Mouse (Mus musculus): ENCODE measurements around the gene Tpx2.

The Tpx2 gene

DNA sequence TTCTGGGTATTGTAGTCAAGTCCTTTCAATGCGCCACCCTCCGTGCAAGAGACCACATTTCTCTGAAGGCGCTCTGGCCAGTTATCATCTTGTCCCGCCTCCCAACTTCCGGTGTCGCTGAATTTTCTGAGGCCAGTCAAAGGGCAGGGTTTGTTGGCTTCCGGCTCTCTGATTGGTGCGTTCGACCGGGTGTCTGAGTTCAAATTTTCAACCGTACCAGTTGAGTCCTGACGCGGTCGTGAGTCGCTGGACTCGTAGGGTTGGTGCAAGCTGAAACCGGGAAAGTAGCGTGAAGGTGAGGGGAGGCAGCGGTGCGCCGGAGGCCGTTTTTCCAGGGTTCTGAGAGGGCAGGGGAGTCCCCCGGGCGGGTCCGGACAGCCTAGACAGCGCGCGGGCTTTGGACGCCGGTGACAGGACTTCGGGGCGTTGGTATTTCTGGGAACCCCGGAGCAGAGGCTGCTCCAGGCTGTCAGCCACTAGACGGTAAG lies at the start of gene Tpx2:
Gene Tpx2 (plus strand): TSS at position 150 of the 488 bp plus-strand sequence.
- DNase-seq, result peak; percentile 97

DNA sequence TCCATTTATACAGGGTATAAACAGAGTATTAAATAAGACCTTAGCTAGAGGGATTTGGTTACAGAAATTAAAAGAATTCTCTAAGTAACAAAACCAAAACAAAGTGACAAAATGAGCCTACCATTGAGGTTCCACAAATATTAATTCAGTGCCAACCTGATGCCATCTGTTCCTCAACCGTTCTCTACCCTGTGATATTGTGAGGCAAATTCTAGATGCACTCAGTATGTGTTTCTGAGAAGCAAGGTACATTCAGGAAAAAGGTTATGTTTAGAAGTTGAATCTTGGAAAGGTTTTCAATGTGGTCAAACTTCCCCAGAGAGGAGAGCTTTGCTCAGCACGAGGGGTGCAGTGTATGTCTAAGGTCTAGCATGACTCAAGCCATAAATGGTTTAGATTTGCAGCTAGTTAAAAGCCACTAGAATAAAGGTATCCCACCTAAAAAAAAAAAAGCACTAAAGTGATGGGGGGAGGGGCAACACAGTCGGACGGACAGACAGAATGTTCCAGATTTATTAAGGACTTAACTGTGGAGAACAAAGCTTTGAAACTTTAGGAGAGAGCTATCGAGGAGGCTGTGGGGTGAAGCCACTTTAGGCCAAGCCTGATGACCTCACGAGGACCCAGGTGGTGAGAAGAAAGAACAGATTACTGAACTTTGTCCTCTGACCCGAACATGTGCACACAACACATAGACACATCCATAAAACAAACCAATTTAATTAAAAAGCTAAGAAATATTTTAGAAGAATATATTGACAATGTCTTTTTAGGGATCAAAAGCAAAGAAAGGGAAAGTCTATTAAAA lies 47.6 kb upstream of the Tpx2 start:
- no peak for DNase-seq

DNA sequence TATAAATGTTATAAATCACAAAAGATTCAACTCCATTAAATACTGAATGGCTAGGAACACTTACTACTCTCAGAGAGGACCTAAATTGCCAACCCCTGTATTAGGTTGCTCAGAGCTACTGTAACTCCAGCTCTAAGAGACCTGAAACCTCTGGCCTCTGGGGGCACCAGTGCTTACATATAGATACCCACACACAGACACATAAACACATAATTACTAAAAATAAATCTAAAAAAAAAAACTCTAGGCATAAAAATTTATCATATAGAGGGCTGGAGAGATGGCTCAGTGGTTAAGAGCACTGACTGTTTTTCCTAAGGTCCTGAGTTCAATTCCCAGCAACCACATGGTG lies 47.0 kb upstream of the Tpx2 start:
- DNase-seq, result no peak

DNA sequence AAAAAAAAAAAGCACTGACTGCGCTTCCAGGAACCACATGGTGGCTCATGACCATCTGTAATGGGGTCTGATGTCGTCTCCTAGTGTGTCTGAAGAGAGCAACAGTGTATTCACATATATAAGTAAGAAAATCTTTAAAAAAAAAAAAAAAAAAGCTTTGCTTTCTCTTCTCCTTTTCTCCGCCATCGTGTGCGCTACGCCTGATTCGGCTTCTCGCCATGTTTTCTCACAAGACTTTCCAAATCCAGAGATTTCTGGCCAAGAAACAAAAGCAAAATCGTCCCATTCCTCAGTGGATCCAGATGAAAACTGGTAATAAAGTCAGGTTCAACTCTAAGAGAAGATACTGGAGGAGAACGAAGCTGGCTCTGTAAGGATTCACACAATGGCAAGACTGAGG lies 45.5 kb upstream of the Tpx2 start:
- no peak for DNase-seq

DNA sequence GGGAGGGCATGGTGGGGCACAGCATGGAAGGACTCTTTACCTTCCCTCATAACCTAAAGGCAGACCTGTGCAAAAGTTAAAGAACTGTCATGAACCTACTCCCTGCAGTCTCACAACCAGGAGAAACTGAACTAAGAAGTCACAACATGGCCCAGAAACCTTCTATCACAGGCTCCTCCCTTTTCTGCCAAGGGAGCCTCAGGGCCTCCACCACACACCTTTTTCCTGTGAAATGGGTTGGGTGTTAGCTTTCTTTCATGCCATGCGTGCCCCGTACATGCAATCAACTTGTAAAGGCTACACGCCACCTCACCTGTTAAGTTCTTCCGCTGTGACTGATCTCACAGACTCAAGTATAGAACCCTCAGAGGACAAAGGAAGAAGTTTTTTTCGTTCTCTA lies 44.7 kb upstream of the Tpx2 start:
- no peak for DNase-seq

DNA sequence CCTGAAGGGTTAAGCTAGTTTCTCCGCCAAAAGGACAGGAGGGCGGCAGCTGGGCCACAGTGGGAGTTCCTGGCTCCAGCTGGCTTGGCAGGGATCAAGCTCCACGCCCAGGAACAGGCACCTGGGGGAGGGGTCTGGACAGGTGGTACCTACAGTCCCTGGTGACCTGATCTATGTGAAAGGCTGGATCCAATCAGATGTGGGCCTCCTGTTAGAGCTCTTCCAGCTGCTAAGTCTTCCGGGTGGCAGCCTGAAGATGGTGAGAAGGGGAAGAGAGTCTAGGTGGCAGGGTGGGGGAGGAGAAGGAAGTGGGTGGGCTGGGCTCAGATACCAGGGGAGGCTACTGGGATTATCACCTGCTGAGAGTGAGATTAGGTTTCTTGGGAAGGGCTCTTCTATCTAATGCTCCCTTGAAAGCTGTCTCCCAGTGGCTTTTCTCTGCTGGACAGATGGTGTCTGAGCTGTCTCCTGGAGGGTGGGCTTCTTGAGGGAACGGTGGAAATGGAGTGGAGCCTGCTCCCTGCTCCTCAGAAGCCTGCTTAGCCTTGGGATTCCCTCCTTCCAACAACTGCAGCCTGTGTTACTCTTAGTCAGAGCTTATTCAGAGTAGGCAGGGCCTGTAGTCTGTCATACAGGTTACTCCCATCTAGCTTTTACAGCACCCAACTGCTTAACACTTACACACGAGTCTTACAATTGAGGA lies 43.2 kb upstream of the Tpx2 start:
- peak; percentile 63 for DNase-seq

DNA sequence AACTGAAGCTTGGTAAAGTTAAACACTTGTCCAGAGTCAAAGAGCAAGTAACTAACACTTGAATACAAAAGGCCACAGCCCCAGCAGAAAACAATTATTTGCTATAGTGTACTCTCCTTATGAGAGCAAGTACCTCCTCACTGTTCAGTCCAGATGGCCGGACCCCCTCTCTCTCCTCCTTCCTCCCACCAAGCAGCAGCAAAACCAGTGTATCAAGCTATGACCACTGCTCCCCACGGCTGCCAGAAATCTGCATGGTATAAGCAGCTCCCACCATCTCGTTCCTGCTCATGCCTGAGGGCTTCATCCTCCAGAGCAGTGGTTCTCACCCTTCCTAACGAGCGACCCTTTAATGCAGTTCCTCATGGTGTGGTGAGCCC lies 42.7 kb upstream of the Tpx2 start:
- DNase-seq, result no peak

DNA sequence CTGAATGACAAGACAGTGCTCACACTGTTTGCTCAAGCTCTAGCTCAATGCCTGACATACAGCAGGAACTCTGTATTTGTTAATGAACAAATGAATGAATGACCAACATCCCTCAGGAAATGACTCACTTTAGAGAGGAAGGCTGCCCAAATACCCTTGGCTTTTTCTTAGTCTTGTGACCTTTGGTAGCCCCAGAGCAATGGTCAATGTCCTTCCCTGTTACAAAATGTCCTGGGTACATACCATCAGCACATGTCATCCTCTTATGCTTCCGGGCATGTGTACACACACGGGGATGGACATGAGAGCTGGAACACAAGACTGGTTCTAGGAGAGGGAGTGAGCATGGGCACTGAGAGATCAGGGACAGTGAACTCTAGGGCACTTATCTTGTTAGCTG lies 41.7 kb upstream of the Tpx2 start:
- DNase-seq, result no peak

DNA sequence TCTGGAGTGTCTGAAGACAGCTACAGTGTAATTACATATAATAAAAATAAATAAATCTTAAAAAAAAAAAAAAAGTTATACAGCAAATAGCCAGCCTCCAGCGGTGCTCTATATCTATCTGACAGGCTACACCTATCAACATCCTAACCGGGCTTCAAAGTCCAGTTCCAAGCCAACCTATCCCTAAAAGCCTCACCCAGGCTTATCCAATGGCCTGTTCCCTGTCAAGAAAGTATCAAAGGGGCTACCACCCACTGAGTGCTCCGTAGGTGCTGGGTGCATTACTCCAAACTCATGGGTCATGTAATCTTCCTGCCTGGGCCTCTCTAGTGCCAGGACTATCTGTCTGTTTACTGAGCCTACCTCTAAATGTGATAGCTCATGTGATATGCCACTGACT lies 39.6 kb upstream of the Tpx2 start:
- DNase-seq, result no peak

DNA sequence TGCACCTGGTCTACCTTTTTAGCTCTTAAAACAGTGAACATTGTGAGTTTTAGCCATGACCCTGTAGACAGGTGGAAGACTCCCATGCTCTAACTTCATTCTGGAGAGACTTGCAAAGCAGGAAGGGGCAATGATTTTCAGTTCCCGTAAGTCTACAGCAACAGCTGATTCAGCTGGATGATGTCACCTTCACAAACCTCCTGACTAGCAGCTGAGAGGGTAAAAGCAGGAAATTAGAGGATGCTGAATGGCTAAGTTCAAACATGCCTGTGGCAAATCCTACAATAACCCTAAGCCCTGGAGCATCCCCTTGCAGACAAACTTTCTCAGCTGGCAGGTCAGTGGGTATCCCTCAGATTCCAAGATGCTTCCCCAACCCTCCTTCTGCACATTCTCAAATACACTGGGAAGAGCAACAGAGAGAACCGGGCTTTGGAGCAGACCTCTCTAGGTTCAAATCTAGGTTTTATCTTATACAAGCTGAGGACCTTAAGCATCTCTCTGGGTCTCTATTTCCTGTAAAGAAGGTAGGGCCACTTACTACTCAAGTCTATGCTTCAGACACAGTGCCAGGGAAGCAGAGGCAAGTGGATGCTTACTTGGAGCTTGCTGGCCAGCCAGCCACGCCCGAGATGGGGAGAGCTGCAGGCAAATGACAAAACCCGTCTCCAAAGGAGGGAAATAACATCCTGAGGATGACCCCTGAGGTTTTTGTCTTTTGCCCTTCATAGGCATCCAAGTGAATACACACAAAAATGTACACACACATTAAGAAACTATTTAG lies 37.4 kb upstream of the Tpx2 start:
- peak; percentile 24 for DNase-seq

DNA sequence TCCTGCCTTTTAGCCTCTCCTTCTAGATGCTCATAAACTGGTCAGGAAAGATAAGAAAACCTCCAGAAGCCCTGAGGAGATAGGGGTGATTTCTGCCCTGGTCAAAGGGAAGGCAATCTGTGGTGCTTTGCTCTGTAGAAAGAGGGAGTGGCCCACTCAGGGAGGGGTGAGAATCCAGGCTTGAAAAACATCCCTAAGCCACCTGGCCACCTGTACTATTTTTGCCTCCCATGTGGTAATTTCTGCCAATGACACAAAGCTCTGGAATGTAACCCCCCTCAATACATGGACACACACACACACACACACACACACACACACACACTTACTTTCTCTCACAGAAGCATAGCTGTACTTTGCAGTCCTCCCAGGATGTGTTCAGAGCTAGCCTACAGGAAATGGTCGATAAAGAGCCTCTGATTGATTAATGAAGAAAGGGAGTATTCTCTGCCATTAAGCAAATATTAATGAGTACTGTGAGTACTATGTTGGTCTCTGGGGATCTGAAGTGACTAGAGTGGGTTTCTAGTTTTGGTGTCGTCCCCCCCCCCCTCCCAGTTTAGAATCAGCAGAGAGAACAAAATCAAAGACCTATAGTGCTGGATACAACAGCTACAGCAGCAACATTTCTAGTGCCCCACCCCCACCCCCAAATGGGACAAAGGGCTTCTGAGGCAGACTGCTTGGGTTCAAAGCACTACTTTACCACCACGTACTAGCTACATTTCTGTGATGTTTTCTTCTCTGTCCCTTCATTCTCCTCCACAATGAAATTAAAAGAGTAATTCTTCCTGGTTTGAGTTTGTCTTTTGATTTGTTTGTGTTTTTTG lies 36.2 kb upstream of the Tpx2 start:
- DNase-seq, result no peak

DNA sequence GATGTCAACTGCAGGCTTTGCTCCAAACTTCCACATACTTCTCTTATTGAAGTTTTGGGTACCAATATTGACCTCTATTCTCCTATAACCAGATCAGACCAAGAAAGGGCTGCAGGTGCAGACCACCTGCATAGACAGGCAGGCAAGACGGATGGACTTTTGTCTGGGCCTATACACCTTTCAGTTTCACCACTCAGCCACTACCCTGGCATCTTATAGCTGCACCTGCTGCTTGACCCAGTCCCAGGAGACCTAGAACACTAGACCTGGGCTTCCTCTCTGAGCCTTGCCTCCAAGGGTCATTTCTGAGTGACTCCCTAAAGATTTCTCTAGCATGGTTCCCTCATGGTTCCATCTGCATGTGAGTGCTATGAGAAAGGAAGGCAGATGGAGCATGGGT lies 34.5 kb upstream of the Tpx2 start:
- DNase-seq, result peak; percentile 25

DNA sequence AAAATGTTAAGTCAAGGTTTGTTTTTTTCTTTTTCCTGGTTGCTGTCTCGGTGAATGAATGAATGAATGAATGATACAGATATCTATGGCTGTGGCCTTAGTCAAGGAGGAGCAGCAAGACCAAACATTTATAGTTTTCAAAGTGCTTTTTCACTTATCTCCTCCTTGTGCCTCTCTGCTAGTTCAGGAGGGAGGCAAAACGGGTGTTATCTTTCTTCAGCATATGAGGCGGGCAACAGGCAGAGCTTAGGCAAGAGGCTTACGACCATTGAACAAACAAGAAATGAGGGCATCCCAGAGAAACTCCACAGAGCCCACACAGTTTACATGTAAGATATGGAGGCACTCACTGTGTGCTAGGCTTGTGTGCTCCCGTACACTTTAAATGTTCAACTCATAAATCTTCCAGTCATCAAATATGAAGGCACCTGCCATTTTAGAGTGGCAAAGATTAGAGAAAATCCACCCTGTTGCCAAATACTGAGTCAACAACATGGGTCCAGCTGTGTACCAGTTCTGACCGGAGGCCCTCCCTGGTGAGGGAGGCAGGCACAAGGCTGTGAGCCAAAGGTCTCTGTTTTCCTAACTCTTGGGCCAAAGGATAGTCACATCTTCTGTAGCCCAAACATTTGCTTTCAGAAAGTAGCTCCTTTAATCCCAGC lies 33.4 kb upstream of the Tpx2 start:
- peak; percentile 16 for DNase-seq

DNA sequence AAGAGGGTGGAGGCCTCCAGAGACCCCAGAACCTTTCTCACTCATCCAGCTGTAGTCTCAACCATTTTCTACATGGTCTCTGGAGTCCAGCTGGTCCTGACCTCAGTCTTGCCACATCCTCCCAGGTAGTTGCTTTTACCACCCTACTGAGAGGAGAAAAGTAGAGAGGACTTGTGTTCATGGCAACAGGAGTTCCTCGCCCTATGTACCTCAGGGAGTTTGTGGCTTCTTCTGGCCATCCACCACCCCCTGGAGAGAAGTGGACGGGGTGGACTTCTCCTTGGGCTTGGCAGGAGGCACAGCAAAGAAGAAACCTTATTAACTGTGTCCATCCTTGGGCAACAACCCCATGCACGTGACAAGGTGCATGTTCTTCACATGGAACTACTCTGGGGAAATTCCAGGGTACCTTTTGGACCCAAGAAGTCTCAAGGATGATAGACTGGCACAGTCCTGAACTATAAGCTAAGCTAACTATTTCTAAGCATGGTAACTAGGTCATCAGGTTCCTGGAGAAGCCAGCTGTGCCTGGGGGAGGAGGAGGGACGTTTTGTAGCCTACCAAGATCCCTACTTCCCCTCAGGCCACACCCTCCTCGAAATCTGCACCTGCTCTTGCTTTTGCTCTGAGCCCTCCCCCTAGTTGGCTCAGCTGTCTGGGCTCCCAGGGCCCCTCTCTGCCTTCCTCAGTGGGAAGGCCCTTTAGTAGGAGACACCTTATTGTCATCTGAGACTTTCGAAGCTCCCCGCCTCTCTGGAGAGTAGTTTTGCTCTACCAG lies 31.7 kb upstream of the Tpx2 start:
- peak; percentile 83 for DNase-seq

DNA sequence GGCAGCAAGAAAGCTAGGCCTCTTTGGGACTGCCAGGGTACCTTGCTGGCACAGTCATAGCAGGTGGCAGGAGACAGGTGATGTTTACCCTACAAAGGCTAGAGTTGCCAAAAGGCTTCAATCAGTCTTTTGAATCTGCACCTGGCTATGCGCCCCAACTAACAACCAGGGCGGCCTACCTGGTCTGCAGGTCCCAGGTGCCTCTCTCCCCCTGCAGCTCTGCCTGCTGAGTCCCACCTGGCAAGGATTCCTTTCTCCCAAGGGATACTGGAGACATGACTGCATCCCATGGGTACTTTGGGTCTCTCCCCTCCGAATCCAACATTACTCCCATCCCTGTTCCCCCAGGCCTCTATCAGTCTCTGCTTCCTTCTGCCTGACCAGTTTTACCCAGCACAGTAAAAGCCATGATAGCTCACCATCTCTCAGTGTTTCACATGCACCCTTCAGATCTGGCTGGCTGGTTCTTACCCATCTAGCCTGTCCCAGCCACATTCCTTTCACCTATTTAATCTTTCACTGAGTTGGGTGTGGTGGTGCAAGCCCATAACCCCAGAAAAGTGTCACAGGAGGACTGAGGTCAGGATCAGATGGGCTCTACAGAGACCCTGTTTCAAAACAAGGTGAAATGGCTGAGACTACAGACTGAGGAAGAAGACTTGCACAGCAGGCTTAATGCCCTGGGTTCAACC lies 31.0 kb upstream of the Tpx2 start:
- no peak for DNase-seq

DNA sequence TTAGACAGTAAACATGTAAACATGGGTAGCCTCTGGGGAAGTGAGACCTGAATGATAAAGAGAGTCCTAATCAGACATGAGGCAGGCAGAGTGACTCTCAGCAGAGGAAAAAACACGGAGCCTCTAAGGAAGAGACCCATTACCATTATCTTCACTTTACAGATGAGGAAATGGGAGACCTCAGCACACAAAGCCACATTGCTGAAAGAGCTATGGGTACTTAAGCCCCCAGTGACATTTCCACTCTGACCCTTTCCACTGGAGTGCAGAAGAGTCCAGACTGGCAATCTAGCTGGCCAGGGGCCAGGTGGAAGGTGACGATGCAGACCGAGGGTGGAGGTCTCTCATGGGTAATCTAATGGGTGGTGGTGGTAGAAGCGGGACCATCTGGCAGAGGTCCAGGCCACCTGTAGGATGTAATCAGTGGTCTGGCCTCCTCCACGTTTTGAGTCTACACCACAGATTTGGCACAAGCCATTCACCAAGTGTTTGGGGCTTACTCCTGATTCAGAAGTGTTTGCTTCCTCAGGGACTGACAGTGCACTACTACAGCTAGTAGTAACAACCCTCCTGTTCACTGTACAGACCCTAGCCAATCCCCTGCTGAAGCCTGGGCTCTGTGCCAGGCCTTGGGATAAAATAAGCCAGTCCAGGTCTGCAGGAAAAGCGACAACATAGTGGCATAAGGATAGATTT lies 30.0 kb upstream of the Tpx2 start:
- peak; percentile 42 for DNase-seq

DNA sequence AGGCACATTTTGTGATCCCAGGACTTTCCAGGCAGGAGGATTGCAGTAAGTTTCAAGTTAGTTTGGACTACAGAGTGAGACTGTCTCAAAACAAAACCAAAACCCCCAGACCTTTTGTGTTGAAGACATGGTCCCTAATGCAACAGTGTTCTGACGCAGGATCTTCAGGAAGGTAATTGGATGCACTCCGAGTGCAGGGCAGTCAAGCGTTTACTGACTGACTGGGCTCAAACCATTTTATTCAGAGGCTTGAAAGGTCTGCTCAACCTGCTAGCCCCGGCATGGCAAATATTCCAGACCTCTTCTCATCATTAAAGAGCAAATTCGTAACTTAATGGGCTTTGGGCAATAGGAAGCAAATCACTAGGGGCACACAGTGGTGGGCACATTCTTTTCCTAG lies 29.1 kb upstream of the Tpx2 start:
- peak; percentile 13 for DNase-seq

DNA sequence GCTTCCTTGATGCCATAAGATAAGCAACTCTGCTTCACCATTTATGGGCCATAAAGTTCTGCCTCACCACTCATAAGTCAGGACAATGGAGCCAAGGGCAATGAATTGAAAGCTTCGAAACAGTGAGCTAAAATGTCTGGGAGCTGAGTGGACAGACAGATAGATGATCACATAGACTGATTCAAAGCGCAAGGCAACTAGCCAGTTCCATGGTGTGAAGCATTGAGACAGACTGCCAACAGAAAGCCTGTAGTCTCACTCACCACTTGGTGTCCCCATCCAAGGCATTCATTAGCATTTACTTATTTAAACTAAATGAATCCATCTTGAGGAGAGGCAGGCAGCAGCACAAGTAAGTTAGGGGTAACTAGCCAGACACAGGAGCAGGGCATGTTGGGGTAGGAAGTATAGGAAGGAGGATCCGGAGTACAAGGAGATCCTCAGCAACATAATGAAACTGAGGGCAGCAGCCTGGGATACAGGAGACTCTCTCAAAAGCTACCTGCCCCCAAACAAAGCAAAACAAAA lies 28.6 kb upstream of the Tpx2 start:
- DNase-seq, result no peak

DNA sequence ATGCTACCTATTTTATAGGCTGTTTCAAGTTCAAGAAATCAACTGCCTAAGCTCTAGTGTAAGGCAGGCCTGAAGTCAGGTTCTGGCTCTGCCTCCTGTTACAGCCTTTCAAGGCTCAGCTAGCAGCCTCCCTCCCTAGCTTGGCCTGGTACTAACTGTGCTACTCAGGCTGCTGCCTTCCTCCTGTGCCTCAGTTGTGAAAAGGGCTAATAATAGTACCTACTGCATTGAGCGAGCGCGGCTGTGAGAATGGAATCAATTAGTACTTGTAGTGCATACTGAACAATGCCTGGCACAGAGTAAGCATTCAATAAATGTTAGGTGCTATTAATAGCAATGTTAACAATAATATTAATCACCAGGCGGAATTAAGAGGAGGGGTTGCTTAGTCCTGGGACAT lies 27.8 kb upstream of the Tpx2 start:
- DNase-seq, result peak; percentile 28

DNA sequence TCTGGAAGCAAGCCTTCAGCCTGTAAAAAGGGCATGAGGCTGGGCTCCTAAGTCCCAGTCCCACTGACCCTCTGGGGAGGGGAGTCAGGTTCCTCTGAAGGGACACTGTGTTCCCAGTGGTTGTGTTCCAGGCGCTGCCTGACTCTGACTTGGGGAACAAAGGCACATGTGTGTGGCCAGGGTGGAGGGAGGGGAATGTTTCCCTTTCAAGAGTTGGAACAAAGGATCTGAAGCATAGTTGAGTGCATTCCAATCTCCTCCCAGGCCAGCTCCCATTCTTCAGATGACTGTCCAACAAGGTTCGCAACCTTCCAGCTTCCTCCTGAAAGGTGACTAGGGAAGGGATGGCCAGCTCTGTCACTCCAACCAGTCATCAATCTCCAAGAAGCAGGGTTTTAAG lies 27.4 kb upstream of the Tpx2 start:
- peak; percentile 12 for DNase-seq
